Mouse (Mus musculus) kidney, adult 18-20 months (tissue): ENCODE results near the gene Lgi1.

Experiments
- DNase-seq: peaks from one replicate; pipeline ENCODE4 v3.0.0; 2021

The Lgi1 gene

GRCm38 (mm10) chr19:38327002-38327401 lies 62.7 kb downstream of the Lgi1 start:
- DNase-seq = no peak

- DNase-seq = no peak
Measured at GRCm38 (mm10) chr19:38328010-38328409, 63.7 kb downstream of the Lgi1 start.

GRCm38 (mm10) chr19:38329257-38329656 lies 64.9 kb downstream of the Lgi1 start:
- DNase-seq = peak; percentile 29

GRCm38 (mm10) chr19:38331072-38331471 lies 66.7 kb downstream of the Lgi1 start:
- no peak for DNase-seq

GRCm38 (mm10) chr19:38332245-38332644 lies 67.9 kb downstream of the Lgi1 start:
- no peak for DNase-seq

GRCm38 (mm10) chr19:38332820-38333219 lies 68.5 kb downstream of the Lgi1 start:
- DNase-seq = no peak

GRCm38 (mm10) chr19:38336553-38336952 lies 72.2 kb downstream of the Lgi1 start:
- peak; percentile 21 for DNase-seq

- no peak for DNase-seq
Measured at GRCm38 (mm10) chr19:38337332-38337731, 73.0 kb downstream of the Lgi1 start.

- DNase-seq = peak; percentile 16
Measured at GRCm38 (mm10) chr19:38339734-38340133, 75.4 kb downstream of the Lgi1 start.

- DNase-seq = no peak
Measured at GRCm38 (mm10) chr19:38343246-38343645, 78.9 kb downstream of the Lgi1 start.

- DNase-seq = peak; percentile 26
Measured at GRCm38 (mm10) chr19:38348271-38349012, 84.1 kb downstream of the Lgi1 start.

- no peak for DNase-seq
Measured at GRCm38 (mm10) chr19:38349013-38349341, 84.6 kb downstream of the Lgi1 start.

GRCm38 (mm10) chr19:38351202-38351601 lies 86.9 kb downstream of the Lgi1 start:
- DNase-seq = no peak

GRCm38 (mm10) chr19:38351728-38352127 lies 87.4 kb downstream of the Lgi1 start:
- DNase-seq = no peak

GRCm38 (mm10) chr19:38352495-38353130 lies 88.3 kb downstream of the Lgi1 start:
- no peak for DNase-seq

- DNase-seq = no peak
Measured at GRCm38 (mm10) chr19:38354279-38354678, 89.9 kb downstream of the Lgi1 start.

GRCm38 (mm10) chr19:38354819-38355360 lies 90.6 kb downstream of the Lgi1 start:
- no peak for DNase-seq

GRCm38 (mm10) chr19:38356211-38356828 lies 92.0 kb downstream of the Lgi1 start:
- no peak for DNase-seq

GRCm38 (mm10) chr19:38357956-38358623 lies 93.8 kb downstream of the Lgi1 start:
- DNase-seq = no peak

GRCm38 (mm10) chr19:38359287-38359686 lies 95.0 kb downstream of the Lgi1 start:
- DNase-seq = no peak
